Mouse (Mus musculus) kidney, adult 8-10 months (tissue): ENCODE measurements at regions not wholly inside any gene's neighbourhood (a gene's known extent, or its start where the extent isn't known, plus 50 kb on each side); places are given as distances from the start of the nearest gene placed in this dataset.

Source experiments
- DNase-seq, 2 experiments: peaks; one replicate each; pipeline ENCODE4 v3.0.0; 2022

- peak in 1 of 2 experiments; percentile 4 for DNase-seq
Measured at GRCm38 (mm10) chr2:117928062-117928461, 183.6 kb upstream of the Thbs1 start.

- DNase-seq, result no peak
Measured at GRCm38 (mm10) chr2:117929586-117929985, 182.1 kb upstream of the Thbs1 start.

- no peak for DNase-seq
Measured at GRCm38 (mm10) chr2:117930895-117931537, 180.7 kb upstream of the Thbs1 start.

DNA sequence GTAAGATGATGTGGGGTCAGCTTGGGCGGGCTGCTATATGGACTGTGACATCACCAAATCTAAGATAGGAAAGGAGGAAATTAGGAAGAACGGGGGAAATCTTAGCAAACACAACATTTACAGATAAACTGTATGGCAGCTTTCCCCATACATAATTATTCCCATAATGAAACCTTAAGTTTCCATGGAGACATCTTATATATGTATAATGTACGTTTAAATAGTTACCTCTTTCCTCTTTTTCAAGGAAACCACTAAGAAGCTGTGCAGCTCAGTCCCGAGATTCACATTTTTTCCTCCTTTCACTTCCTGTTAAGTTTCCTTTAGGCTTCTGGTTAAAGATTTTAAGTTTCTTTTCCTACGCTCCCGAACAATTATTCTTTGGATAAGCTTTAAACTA lies 175.1 kb upstream of the Thbs1 start:
- no peak for DNase-seq

- DNase-seq, result no peak
Measured at GRCm38 (mm10) chr2:117938283-117939049, 173.2 kb upstream of the Thbs1 start.

DNA sequence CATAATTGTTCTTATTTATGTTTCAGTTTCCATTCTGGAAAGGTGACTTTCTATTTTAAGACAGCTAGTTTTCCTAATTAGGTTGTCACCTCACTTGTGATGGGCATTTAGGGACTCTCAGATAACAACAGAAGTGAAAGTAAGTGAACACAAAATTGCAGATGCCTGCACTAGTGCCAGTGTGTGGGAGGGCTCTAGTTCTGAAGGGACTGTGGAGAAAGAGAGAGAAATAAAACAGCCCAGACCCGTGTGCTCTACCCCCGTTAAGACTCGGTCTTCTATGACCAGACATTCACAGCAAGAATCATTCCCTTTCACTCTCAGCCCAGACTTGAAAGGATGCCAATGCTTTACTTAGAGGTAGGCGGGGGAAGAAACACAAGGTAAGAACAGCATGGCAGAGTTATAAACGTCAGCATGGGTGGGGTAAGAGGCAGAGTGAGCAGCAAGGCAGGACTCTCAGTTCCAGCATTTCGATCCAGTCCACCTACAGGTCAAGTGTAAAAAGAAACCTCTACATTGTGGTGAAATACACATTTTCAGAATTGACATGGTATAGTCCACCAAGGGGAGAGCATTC lies 170.1 kb upstream of the Thbs1 start:
- DNase-seq, result no peak

- DNase-seq, result no peak
Measured at GRCm38 (mm10) chr2:117943666-117944065, 168.0 kb upstream of the Thbs1 start.

DNA sequence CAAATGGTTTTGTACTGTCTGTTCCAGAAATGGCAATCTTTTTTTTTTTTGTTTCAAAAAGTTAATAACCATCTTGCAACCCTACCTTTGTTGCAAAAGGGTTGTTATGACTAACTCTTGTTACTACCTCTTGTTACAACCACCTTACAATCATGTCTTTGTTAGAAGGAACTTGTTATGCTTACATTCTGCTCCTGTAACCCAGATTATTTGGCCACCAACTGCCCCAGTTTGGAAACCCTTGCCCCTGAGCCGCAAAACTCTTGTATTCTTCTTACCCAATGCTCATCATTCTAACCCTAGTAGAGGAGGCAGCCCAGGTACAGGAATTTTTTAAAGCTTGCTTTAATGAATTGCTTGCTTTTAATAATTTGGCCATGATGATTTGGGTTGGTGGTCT lies 167.4 kb upstream of the Thbs1 start:
- DNase-seq, result no peak

DNA sequence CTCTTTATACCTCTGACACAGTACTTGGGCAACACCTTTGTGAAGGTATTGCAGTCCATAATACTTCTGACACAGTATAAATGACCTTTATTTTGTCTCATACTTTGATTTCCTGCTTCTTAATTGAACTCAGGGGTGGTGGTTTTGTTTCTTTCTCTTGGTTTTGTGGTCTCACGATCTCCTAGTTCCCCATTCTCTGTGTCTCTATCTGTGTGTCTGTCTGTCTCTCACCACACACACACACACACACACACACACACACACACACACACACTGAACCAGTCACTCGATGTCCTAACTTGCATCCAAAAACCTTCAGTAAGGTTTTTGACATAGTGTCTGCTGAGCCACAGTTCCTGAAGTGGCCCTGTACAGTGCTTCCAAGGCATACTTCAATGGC lies 166.7 kb upstream of the Thbs1 start:
- no peak for DNase-seq

DNA sequence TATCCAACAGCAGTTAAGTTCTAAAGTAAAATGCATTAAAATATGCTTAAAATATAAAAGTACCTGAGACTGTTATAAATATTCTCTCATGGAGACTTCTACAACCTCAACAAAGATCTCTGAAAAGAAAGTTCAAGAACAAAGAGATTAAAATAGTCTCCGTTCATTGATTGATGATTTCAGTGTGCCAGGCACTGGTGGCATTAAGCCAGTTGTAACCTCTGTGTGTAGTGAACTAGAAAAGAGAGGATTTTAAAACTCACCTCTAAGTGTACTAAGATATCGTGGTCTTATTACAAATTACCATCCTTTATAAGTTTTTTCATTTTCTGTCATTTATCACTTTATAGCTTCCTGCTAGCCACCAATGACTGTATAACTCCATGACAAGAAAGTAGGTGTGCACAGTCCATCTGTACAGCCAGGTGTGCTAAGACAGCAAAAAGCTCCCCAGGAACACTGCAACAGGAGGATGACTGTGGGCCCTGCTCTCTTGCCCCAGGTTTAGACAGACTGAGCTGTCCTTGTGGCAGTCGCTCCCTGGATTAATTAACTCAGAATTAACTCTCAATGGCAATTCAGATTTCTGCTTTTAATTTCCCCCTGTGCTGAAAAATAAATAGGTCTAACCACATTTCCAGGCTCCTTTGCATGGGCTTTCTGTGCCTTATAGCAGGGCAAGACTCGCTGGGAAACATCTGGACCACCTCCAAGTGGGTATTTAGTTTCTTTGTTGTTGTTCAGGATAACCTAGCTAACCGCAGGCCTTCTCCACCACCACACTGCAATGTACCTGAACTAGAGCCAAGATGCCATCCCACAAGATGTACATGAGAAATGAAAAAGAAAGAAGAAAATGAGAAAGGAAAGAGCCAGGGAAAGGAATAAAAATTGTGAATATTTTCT lies 161.0 kb upstream of the Thbs1 start:
- no peak for DNase-seq

DNA sequence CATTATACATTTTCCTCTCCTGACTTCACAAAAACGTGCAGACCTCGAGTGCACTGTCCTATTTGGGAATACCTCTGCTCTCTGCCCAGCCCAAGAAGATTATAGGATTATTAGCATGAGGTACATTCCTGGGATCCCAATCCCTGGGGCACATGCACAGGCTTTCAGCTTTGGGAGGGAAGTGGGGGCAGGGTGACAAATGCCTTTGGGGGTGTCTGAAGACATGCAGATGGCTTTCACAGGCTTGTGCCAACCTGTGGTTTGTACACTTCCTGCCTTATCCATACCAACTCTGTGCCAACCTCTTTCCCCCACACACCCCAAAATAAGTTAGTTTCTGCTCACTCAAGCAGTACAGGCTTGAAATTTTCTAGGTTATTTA lies 160.3 kb upstream of the Thbs1 start:
- no peak for DNase-seq

DNA sequence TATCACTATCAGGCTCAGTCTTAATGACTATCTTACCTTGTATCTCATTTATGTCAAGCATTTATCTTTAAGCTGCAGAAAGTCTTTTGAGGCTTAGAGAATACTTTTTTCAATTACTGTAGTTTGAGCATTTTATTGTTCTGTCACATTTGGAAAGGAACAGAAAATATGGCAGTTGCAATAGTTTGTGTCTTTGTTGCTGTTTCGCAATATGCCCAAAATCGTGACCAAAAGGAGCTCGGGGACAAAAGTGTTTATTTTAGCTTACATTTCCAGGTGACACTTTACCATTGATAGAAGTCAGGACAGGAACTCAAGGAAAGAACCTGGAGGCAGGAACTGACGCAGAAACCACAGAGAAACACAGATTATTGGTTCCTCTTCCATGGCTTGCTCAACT lies 152.9 kb upstream of the Thbs1 start:
- no peak for DNase-seq

DNA sequence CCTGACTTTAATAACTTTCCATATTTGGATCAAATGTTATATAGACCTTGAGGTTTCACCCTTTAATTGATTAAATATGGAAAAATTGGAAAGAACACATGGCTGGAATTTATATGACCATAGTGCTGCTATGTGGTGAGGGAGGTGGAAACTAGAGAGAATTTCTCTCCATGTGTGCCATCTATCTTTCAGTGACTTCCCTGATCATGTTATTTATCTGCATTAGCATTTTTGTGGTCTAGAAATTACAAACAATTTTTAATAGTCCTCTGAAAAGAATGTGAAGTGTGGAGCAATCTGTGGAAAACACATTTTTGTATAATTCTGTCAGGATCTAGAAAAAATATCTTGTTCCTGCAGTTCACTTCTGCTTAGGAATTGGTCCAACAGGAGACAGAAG lies 152.2 kb upstream of the Thbs1 start:
- DNase-seq, result no peak

- no peak for DNase-seq
Measured at GRCm38 (mm10) chr2:117962531-117962930, 149.1 kb upstream of the Thbs1 start.

DNA sequence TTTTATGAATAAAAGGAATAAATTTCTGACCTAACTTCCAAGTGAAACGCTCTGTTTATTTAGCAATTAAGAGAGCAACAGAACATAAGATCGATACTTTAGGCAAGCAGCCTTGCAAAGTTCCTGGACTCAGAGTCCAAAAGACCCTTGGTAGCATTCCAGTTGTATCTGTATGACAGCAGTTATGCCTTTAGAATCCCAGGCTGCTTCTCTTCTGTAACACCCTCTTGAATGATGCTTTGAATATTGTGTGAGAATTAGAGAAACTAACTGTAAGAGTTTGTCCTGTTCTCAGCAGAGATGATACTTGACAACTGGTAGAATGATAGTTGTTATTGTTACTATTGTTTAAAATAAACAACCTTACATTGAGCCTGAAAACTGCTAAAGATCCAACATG lies 148.2 kb upstream of the Thbs1 start:
- DNase-seq, result no peak

DNA sequence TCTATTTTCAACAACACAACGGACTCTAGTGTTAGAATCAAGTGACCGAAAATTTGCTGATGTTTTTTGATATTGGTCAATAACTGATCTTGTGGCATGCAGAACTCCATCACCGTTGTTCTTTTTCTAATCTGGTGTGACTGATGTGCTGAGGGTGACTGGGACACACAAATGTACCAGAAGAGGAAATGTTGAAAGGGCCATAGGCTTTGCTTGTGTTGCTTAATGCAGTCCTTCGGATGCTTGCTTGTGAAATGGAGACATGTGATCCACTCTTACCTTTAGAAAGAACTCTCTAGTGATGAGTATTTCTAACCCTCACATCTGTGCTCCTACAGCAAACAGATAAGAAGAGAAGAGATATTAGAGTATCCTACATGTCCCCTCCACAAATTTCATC lies 145.9 kb upstream of the Thbs1 start:
- DNase-seq, result no peak

GRCm38 (mm10) chr2:117968731-117969130 lies 142.9 kb upstream of the Thbs1 start:
- no peak for DNase-seq

DNA sequence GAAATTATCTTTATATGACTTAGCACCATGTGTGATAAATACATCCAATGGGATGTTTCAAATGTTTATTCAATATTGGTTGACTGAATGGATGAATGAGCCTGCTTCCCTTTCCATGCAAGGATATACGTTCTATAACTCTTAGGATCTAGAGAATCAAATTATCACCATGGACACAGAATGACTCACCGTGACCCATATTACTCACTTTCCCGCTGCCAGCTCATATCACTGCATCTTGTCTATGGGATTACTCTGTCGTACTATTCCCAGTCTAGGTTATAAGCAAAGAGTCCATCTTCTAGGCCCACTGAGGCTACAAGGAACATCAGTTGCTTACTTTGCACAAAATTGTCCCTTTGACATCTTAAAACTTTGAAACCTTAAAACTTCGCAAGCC lies 141.0 kb upstream of the Thbs1 start:
- DNase-seq, result no peak

- DNase-seq, result no peak
Measured at GRCm38 (mm10) chr2:117977033-117977432, 134.6 kb upstream of the Thbs1 start.

DNA sequence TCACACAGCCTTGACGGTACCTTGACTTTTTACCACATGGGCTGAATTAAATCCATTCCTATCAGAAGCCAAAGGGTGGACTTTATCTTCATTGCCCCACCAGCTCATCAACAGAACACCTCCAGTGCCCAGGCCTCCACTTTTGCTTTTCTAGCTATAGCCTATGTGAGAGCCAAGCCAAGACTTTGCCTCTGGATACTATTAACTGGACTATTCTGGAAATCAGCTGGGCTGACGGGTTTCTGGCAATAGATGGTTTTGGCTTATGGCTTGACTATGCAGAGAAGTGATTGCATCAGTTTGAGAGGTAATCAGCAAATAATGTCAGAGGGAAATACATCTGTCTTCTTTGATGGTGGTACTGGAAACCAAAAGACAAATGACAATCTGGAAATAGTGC lies 130.8 kb upstream of the Thbs1 start:
- no peak for DNase-seq

DNA sequence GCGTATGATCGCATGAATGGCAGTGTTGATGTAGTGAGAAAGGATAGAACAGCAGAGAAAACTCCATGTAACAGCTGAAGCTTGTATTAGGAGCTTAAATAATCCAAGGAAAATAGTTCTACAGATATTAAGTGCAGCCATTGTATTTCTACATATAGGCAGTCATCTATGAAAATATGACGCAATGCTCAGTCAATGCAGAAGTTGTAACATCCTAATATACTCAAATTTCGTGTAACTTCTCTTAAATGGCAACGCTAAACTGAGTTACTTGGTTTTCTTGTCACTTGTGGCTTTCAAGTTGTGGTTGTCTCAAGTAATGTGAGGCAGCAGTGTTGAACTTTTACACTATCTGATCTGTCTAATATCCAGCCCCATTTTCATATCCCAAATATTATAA lies 127.1 kb upstream of the Thbs1 start:
- no peak for DNase-seq

DNA sequence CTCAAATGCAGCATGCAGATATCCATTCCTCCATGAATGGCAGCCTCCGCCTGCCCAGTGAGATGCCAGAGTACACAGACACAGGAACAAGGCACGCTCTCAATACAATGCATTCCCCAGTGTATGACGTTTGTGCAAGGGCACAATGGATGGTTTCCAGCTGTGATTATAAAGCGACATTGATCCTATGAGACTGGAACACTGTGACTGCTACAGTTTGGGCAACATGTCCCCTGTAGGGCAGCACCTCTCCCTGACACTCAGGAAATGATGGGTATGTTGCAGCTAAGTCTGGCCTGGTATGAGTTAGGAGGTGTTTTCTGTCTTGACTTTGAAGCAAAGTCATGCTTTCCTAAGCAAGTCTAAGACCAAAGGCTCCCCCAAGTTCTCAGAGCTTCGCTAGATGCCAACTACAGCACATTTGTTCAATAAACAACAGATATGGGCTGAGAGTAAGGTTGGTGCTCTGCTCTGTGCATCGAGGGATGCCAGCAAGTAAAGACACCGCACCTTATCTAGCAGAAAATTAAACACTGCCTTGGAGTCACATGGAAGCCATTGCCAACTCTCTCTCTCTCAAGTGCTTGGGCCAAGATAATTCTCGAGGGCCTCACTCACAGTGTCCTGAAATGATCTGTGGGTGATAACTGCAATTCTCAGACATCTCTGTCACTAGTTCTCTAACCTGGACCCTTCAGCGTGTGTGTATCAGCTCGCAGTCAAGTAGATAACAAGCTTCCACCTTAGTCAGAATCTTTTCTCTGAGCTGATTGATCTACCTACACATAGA lies 124.1 kb upstream of the Thbs1 start:
- no peak for DNase-seq
